Comparison of ENCODE assay signal across 9 mouse cellular contexts in the genomic region with DNA sequence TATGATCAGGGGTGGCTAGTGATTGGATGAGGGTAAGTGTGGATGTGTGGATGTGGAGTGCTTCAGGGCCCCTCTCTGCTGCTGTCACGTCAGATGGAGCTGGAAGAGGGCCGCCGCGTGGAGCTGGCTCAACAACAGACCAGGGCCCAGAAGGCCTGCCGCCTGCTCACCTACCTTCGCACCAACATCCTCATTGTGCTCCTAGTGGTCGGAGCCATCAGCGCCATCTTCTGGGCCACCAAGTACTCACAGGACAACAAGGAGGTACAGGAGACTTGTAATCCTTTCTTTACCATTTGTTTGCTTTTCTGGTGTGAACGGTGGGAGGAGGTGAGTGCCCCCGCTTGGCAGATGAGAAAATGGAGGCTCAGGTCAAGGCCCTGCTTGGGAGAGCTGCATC. TPM values are rescaled to one million over a fixed set of nuclear protein-coding genes. Genes with fewer than 3 reads are reported as not detected.
DNase-seq lines count a peak whose midpoint lies in the region; ATAC-seq and TF ChIP-seq lines count a peak whose summit lies in the region.
"Had no signal": no experiment of that assay in that cellular context is flagged by ENCODE, and none has a peak within 500 bp of the region (broad histone marks: within the 10 kb centered on the region; RNA-seq: fewer than 3 reads in every experiment).

No protein-coding gene starts in this region.

- no peak overlapping the region for H3K4me2 ChIP-seq in midbrain, embryonic 14.5 days (ENCODE audit: low read length)
- H3K4me2 ChIP-seq in midbrain, embryonic 13.5 days (replicated peaks), result no peak overlapping the region
- H3K4me2 ChIP-seq in lung, postnatal 0 days (replicated peaks; ENCODE audit: low read depth, low read length), result no peak overlapping the region

- H3K27me3 ChIP-seq in midbrain, embryonic 14.5 days (ENCODE audit: control insufficient read depth, insufficient read depth, low read length), result peaks cover 15% of the 10 kb centered on the region
- H3K27me3 ChIP-seq in midbrain, embryonic 13.5 days, result peaks cover 52% of the 10 kb centered on the region
- H3K27me3 ChIP-seq in lung, postnatal 0 days (replicated peaks; ENCODE audit: insufficient read depth, low read length), result no peaks in the 10 kb centered on the region
- H3K27me3 ChIP-seq in splenic B cell, adult 2 months (ENCODE audit: control insufficient read depth, insufficient read depth, low read length, poor library complexity, severe bottlenecking), result no peaks in the 10 kb centered on the region

- no peak for TF ChIP-seq POLR2A in cortical plate, adult 2 months (IDR thresholded peaks at IDR 0.05; ENCODE audit: extremely low read depth, insufficient read depth, low read length)

- no peak for ATAC-seq in midbrain, embryonic 14.5 days (ENCODE audit: low FRiP score, low TSS enrichment)
- no peak for ATAC-seq in midbrain, embryonic 13.5 days
- no peak for ATAC-seq in lung, postnatal 0 days

- no peak overlapping the region for H3K9ac ChIP-seq in midbrain, embryonic 14.5 days (replicated peaks; ENCODE audit: low read length)
- H3K9ac ChIP-seq in midbrain, embryonic 13.5 days (replicated peaks), result no peak overlapping the region; the same call in 1 of the 2 replicates
- H3K9ac ChIP-seq in lung, postnatal 0 days (replicated peaks; ENCODE audit: low read depth), result no peak overlapping the region

- no peaks in the 10 kb centered on the region for H3K36me3 ChIP-seq in midbrain, embryonic 14.5 days (ENCODE audit: control insufficient read depth, insufficient read depth, low read length)
- H3K36me3 ChIP-seq in midbrain, embryonic 13.5 days, result no peaks in the 10 kb centered on the region
- H3K36me3 ChIP-seq in lung, postnatal 0 days (ENCODE audit: insufficient read depth, low read length), result no peaks in the 10 kb centered on the region
- peaks cover 18% of the 10 kb centered on the region for H3K36me3 ChIP-seq in splenic B cell, adult 2 months (ENCODE audit: control insufficient read depth, insufficient read depth, low read length, poor library complexity, severe bottlenecking)

- TF ChIP-seq EP300 in lung, postnatal 0 days (IDR thresholded peaks at IDR 0.05), result no peak

- peak; percentile 76 for TF ChIP-seq CTCF in cortical plate, adult 2 months (IDR thresholded peaks at IDR 0.05; ENCODE audit: extremely low read depth, insufficient read depth, low read length)
- peak; percentile 86 for TF ChIP-seq CTCF in lung, postnatal 0 days (IDR thresholded peaks at IDR 0.05)

- DNase-seq in midbrain, embryonic 14.5 days, result peak; percentile 72
- peak; percentile 67 for DNase-seq in adrenal gland, adult 2 months
- peak; percentile 78 for DNase-seq in kidney, adult 9 months
- peak; percentile 72 for DNase-seq in lung, postnatal 0 days (ENCODE audit: low spot score)
- DNase-seq in splenic B cell, adult 2 months (ENCODE audit: low read depth, low spot score), result peak; percentile 88
- no peak for DNase-seq in right cerebral cortex, postnatal 4 days

- 6% methylated on average over 10 of the region's 10 CpGs for WGBS in midbrain, embryonic 14.5 days
- WGBS in midbrain, embryonic 13.5 days, result 5% methylated on average over 10 of the region's 10 CpGs
- WGBS in lung, postnatal 0 days, result 10% methylated on average over 10 of the region's 10 CpGs

- H3K4me1 ChIP-seq in midbrain, embryonic 14.5 days (ENCODE audit: control insufficient read depth, insufficient read depth, low read length), result peaks cover 7% of the 10 kb centered on the region; the same call in 1 of the 2 replicates
- H3K4me1 ChIP-seq in midbrain, embryonic 13.5 days (replicated peaks), result peaks cover 14% of the 10 kb centered on the region
- no peaks in the 10 kb centered on the region for H3K4me1 ChIP-seq in cortical plate, adult 2 months (ENCODE audit: control insufficient read depth, insufficient read depth, low read length)
- peaks cover 18% of the 10 kb centered on the region; the same call in 1 of the 2 replicates for H3K4me1 ChIP-seq in lung, postnatal 0 days (ENCODE audit: insufficient read depth, low read depth, low read length)

- H3K4me3 ChIP-seq in midbrain, embryonic 14.5 days (replicated peaks; ENCODE audit: low read depth, low read length), result no peak overlapping the region
- no peak overlapping the region for H3K4me3 ChIP-seq in midbrain, embryonic 13.5 days (replicated peaks)
- no peak overlapping the region for H3K4me3 ChIP-seq in cortical plate, adult 2 months (ENCODE audit: insufficient read depth, low read length)
- no peak overlapping the region for H3K4me3 ChIP-seq in lung, postnatal 0 days (ENCODE audit: low read depth, low read length)

- no peak overlapping the region for H3K27ac ChIP-seq in midbrain, embryonic 14.5 days (replicated peaks; ENCODE audit: low read depth, low read length)
- H3K27ac ChIP-seq in midbrain, embryonic 13.5 days, result no peak overlapping the region
- no peak overlapping the region for H3K27ac ChIP-seq in cortical plate, adult 2 months (ENCODE audit: insufficient read depth, low read length)
- no peak overlapping the region for H3K27ac ChIP-seq in lung, postnatal 0 days (ENCODE audit: low read length)

- no peaks in the 10 kb centered on the region for H3K9me3 ChIP-seq in midbrain, embryonic 14.5 days (ENCODE audit: control insufficient read depth, low read length)
- no peaks in the 10 kb centered on the region for H3K9me3 ChIP-seq in midbrain, embryonic 13.5 days
- H3K9me3 ChIP-seq in lung, postnatal 0 days (ENCODE audit: low read length), result no peaks in the 10 kb centered on the region

RNA-seq across cellular contexts. Expression of a gene that starts 4.3 kb away (rescaled TPM):
- 2.4 and 3.6 TPM in 2 replicates for polyA plus RNA-seq in midbrain, embryonic 14.5 days (2014; fragmentation: Nextera tagmentation; extraction: Ambion mirVana)
- polyA plus RNA-seq in midbrain, embryonic 13.5 days (2015; fragmentation: Nextera tagmentation; extraction: Ambion mirVana), result 3.9 and 4.1 TPM in 2 replicates
- 10 to 100 TPM; 22.3 to 28.5 TPM for total RNA-seq in adrenal gland, adult 2 months (2021)
- polyA plus RNA-seq in adrenal gland, adult 2 months (2012; rRNA removed), result 45.1 and 47.7 TPM in 2 replicates
- 9.1 and 9.7 TPM in 2 replicates for polyA plus RNA-seq in cortical plate, adult 2 months (2012; rRNA removed)
- 26.2 and 34.8 TPM in 2 replicates for polyA plus RNA-seq in lung, postnatal 0 days (2015; fragmentation: Nextera tagmentation; extraction: Ambion mirVana)

RNA-seq across cellular contexts. Expression of a gene that starts 4.4 kb away (rescaled TPM):
- polyA plus RNA-seq in midbrain, embryonic 14.5 days (2014; fragmentation: Nextera tagmentation; extraction: Ambion mirVana), result 0.32 and 0.66 TPM in 2 replicates
- 1.3 and 1.4 TPM in 2 replicates for polyA plus RNA-seq in midbrain, embryonic 13.5 days (2015; fragmentation: Nextera tagmentation; extraction: Ambion mirVana)
- total RNA-seq in adrenal gland, adult 2 months (2021), result 1 to 10 TPM; 2.3 to 3.1 TPM
- 12.3 and 13.8 TPM in 2 replicates for polyA plus RNA-seq in adrenal gland, adult 2 months (2012; rRNA removed)
- 0.54 and 0.79 TPM in 2 replicates for polyA plus RNA-seq in cortical plate, adult 2 months (2012; rRNA removed)
- polyA plus RNA-seq in lung, postnatal 0 days (2015; fragmentation: Nextera tagmentation; extraction: Ambion mirVana), result 5.5 and 6.5 TPM in 2 replicates

RNA-seq across cellular contexts. Expression of a gene that starts 11.2 kb away (rescaled TPM):
- polyA plus RNA-seq in midbrain, embryonic 14.5 days (2014; fragmentation: Nextera tagmentation; extraction: Ambion mirVana), result not detected in 2 replicates
- polyA plus RNA-seq in midbrain, embryonic 13.5 days (2015; fragmentation: Nextera tagmentation; extraction: Ambion mirVana), result not detected in 2 replicates
- not detected for total RNA-seq in adrenal gland, adult 2 months (2021)
- polyA plus RNA-seq in adrenal gland, adult 2 months (2012; rRNA removed), result not detected in 2 replicates
- polyA plus RNA-seq in cortical plate, adult 2 months (2012; rRNA removed), result 0.47 and 0.50 TPM in 2 replicates
- polyA plus RNA-seq in lung, postnatal 0 days (2015; fragmentation: Nextera tagmentation; extraction: Ambion mirVana), result not detected in 2 replicates
- polyA plus RNA-seq: gonadal fat pad, adult 2 months had no signal

RNA-seq across cellular contexts. Expression of a gene that starts 23.2 kb away (rescaled TPM):
- polyA plus RNA-seq in midbrain, embryonic 14.5 days (2014; fragmentation: Nextera tagmentation; extraction: Ambion mirVana), result 0.47 and 1.4 TPM in 2 replicates
- 0.55 and 0.70 TPM in 2 replicates for polyA plus RNA-seq in midbrain, embryonic 13.5 days (2015; fragmentation: Nextera tagmentation; extraction: Ambion mirVana)
- total RNA-seq in adrenal gland, adult 2 months (2021), result 1 to 10 TPM in 1 of 2 experiments, under 1 TPM in 1; 0.59 to 1.0 TPM
- polyA plus RNA-seq in adrenal gland, adult 2 months (2012; rRNA removed), result 0.08 TPM in 1 of 2 replicates, not detected in the other
- polyA plus RNA-seq in cortical plate, adult 2 months (2012; rRNA removed), result 0.86 and 1.1 TPM in 2 replicates
- 0.27 TPM in 1 of 2 replicates, not detected in the other for polyA plus RNA-seq in lung, postnatal 0 days (2015; fragmentation: Nextera tagmentation; extraction: Ambion mirVana)

RNA-seq across cellular contexts. Expression of a gene that starts 23.2 kb away (rescaled TPM):
- 8.2 and 18.9 TPM in 2 replicates for polyA plus RNA-seq in midbrain, embryonic 14.5 days (2014; fragmentation: Nextera tagmentation; extraction: Ambion mirVana)
- 14.3 and 15.0 TPM in 2 replicates for polyA plus RNA-seq in midbrain, embryonic 13.5 days (2015; fragmentation: Nextera tagmentation; extraction: Ambion mirVana)
- 10 to 100 TPM; 77.3 to 95.7 TPM for total RNA-seq in adrenal gland, adult 2 months (2021)
- polyA plus RNA-seq in adrenal gland, adult 2 months (2012; rRNA removed), result 171 and 220 TPM in 2 replicates
- polyA plus RNA-seq in cortical plate, adult 2 months (2012; rRNA removed), result 10.6 and 13.5 TPM in 2 replicates
- 96.0 and 108 TPM in 2 replicates for polyA plus RNA-seq in lung, postnatal 0 days (2015; fragmentation: Nextera tagmentation; extraction: Ambion mirVana)
